Mouse (Mus musculus): ENCODE measurements at regions not wholly inside any gene's neighbourhood (a gene's known extent, or its start where the extent isn't known, plus 50 kb on each side); places are given as distances from the start of the nearest gene placed in this dataset.

DNA sequence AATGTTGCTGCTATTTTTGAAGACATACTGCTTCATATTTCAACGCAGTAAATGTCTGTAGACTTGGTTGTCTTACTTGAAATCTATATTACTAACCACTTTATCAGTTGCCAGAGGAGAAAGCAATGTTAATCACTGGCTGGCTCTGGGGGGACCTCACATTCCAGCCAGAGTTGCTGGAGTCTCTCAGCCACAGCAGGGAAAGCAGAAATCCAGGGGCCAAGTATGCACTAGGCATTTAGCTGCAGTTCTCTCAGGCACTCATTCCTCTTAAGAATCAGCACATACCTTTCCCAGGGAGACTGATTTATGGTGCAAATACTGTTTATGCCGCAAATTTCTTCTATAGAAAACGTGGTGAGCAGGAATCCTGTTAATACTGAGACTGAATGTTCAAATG, 933.6 kb upstream of the Lcorl start:
- DNase-seq, result no peak

DNA sequence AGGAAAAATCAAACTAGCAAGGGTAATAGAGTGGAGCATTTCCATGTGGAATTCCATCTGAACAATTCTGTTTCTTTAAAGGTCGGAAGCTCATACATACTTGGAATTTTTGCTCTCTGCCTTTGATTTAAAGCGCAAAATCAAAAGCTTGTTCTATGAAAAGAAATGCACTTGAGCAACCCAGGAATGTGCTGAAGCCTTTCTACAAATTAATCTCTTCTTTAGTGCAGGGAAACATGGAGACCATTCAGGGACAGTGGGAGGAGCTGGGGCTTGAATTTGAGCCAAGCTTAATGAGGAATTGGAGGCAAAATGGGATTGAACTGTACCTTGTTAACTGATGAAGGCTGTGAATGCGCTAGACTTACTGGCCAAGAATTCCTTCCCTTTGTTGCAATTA, 933.1 kb upstream of the Lcorl start:
- no peak for DNase-seq

DNA sequence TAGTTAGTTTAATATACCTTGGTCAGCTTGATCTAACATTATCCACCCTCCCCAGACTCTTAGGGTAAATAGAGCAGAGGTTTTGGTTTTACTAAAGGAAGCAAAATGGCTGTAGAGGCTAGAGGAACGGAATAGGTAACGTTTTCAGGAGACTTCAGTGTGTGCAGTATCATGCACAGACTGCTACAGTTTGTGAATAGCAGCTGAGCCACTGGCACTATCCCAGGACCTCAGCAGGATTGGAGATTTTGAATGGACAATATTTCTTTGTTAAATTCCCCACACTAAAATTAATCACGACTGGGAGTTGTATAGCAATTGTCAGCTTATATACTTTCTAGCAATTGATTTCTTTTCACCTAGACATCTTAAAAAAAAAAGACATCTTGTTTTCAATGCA, 929.7 kb upstream of the Lcorl start:
- no peak for DNase-seq

DNA sequence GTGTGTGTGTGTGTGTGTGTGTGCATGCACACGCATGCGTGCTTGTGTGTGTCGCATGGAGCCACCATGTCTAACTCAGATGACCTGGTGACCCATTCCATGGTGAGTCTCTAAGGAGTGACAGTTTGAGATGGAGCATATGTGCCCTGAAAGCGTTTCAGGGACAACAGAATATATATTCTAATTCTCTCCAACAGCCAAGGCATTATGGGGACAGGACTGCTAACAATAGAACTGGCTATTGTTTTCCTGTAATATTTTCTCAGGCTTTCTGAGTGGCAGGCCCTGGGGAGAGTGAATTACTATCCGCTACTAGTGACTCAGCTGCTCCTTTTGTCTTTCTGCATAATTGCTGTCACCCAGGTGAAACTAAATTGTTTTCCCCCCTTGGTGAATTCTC, 898.7 kb upstream of the Lcorl start:
- no peak for DNase-seq

DNA sequence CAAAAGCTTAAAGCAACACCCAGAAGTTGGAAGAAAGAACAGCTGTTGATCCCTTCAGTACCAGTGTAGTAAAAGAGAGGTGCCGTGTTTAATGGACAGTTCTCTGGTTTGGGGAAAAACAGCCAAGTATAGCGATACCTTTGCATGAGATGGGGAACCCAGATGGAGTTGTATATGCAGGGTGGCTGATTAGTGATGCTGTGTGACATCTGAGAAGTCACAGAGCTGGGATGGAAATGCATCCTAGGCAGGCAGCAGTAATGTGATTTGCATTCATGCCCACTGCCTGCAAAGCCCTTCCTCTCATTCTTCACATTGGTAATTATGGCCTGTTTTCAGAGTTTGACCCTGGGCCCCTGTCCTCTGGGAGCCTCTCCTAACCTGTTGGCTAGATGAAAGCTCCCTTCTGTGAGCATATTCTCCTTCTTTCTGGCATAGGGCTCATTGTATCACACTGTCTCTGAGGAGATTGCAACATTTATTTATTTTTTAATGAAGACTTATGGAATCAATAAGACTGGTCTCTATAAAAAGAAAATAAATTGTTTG, 882.7 kb upstream of the Lcorl start:
- no peak for DNase-seq

DNA sequence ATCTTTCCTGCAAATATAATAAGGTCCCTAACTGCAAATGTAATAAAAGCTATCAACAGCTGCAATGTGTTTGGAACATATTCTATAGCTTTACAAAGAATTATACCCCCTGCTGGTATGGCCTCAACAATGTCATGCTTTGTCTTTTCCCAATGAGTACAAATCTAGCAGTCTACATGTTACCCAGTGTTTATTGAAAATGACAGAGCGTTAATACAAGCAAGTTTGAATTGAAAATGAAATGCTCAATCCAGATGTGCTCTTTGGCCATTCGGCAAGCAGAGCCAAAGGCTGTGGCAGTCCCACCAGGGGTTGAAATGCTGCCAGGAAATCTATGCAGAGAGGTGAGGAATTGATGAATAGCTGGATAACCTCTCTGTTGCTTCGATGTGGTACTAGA, 875.1 kb upstream of the Lcorl start:
- no peak for DNase-seq

DNA sequence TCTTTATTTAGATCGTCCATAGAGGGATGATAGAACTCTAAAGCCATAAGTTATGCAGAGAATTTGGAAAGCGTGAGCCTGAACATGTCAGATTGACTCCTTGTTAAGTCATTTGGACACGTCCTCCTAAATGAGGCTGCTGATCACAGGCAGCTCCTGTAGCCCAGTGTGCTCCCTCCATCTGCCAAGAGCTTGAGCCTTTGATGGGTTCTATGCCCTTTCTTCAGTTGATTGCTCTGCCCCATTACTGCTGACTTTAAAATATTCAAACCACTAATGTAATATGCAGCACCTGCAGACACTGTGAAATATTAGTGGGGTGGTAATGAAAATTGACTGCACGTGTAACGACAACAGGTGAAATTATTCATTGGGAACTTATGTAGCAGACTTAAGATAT, 874.6 kb upstream of the Lcorl start:
- no peak for DNase-seq

DNA sequence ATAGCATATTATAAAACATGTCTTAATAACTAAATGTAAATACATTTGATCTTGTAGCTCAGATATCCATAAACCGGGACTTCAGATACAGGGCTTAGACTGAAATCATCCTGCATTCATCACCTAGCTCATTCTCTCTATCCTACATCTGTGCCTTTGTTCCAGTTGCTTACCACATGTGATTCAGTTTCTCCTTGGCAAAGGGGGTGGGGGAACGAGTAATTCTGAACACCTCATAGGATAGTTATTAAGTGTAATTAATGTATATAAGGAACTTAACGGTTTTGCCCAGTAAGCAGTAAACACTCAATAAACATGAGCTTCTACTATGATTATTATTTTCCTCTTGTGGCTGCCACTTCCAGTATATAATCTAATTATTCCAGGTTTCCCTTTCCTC, 873.9 kb upstream of the Lcorl start:
- no peak for DNase-seq

DNA sequence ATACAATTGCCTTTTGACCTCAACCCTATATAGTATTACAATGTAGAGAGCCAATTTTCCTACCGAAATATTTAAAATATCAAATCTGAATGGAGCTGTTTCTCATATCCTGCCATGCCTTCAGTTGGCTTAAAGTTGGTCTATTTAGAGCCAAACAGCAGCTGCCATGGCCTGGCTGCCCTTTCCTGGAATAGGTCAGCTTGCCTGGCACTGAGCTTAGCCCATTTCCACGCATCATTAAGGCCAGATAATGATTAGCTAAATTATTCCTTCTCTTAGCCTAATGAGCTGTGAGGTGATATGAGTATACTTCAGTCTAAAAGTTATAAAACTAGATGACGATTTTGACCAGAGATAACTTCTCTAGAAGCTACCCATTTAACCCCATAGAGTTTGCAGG, 852.2 kb upstream of the Lcorl start:
- DNase-seq, result no peak

DNA sequence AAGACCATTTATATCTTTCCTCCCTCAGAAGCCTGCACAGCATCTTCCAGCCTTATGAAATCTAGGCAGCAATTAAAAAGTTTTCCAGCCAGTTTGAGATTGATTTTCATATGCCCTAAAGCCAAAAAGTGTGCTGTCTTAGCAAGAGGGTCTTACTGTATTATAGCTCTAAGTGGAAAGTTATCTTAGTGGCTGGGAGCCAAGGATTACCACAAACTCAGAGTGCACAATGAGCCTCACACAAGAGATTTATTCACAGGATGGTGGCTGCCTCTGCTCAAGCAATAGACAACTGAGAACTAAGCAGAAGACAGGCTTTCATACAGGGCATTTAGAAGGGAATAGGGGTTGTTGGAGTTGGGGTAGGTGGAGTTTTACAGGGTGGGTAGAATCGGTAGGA, 850.4 kb upstream of the Lcorl start:
- no peak for DNase-seq

DNA sequence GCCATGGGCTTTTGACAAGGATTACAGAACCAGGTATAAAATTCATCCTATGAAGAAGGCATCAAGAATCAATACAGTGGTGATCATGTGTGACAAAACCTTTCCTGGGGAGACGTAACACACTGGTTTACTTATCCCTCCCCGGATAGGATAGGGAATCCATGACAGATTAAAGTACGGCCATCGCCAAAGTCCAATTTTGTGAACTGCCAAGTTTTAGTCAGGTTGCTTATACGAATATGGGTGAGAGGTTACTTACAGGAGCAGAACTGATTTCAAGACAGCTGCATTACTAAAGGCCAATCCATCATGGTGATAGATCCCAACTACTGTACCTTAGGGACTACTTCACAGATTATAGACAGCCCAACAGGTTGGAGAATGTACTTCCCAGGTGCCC, 849.6 kb upstream of the Lcorl start:
- no peak for DNase-seq

DNA sequence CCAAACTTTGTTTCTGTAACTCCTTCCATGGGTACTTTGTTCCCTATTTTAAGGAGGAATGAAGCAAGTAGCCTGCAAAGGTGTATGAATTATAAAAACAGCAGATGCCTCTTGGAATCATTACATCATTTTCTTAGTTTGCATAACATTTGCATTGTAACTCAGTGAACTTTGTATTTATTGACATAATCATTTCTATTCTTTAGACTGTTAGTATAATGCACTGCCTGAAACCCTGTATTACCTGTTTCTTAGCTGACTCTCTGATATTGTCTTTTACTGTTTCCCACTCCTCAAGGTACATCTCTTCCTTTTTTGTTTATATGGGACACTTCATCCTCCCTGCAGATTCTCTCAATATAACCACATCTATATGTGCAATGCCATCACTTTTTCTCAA, 820.6 kb upstream of the Lcorl start:
- no peak for DNase-seq

DNA sequence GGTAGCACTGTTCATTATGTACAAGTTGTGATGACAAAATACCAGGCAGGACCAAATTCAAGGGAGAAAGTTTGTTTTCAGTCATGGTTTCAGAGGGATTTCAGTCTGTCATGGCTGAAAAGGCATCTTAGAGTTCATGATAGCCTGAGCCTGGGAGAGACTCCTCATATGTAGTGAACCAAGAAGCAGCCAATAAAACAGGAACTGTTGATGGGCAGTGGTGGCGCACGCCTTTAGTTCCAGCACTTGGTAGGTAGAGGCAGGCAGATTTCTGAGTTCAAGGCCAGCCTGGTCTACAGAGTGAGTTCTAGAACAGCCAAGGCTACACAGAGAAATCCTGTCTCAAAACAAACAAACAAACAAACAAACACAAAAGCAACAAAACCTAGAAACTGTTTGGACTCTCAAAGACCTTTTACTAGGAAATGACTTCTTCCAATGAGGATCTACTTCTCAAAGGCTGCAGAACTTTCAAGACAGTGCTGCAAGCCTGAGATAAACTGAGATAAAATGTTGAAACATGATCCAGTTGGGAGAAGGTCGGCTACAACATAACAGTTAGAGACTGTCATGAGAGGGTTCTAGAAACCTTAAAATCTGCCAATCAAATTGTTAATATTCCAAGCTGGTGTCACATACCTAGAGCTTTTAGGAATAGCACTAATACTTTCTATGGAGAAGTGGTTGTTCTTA, 817.5 kb upstream of the Lcorl start:
- no peak for DNase-seq

DNA sequence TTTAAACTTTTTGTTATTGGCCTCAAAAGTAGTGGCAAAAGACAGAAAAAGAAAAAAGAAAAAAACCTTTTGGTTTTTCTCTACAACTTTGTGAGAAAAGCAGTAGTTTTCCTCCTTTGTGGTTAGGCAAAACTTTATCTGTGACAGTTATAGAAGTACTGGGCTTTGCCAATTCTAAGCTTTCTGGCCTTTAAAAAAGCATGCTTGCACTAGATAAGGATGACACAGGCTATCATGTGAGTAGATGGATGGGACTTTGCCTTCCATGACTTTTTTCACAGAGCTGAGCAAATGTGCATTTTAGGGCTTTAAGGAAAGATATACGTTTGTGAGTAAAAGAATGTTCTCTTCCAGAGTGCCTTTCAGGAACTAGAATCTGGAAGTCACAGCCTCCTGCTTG, 816.0 kb upstream of the Lcorl start:
- DNase-seq, result no peak

DNA sequence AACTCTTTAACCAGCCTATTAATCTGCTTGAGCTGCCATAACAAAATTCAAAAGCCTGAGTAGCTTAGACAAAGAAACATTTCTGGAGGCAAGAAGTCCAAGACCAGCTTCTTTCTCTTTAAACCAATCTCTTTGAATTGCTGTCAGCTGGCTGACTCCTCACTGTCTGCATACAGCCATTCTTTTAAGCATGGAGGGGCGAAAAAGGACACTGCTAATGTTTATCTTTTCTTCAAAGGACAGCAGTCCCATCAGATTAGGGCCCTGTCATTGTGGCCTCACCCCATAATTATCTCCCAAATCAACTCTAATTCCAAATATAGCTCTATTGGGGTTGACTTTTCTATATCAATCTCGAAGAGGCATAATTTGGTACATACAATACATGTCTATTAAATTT, 813.1 kb upstream of the Lcorl start:
- DNase-seq, result no peak

DNA sequence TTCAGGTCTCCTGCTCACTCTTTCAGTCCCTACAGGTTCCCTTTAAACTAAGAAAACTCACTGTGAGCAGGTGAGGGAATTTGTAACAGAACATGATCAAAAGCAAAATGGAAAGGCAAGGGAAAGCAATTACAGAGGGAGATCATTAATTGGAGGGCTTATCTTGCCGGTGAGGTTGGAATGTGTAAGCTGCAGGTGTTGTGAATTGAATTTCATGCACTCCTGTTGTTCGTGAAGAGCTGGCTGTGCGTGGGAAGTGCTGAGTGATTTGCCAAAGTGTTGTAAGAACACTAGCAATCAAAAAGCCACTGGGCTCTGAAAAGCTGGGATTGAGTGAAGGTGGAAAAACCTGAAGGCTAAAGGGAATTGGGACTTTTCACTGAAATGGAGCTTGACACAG, 808.8 kb upstream of the Lcorl start:
- no peak for DNase-seq

DNA sequence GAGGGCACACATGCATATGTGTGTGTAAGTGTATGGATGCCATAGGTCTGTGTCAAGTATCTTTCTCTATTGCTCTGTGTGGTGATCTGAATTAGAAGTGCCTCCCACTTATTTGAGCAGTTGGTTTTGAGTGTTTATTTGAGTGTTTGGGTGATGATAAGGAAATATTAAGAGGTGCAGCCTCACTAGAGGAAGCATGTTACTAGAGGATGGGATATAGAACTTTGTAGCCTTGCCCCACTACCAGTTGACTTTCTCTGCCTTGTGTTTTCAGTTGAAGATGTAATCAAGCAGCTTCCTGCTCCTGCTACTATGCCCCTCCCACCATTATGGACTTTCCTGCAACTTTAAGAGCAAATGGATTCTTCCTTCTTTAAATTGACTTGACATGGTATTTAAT, 799.6 kb upstream of the Lcorl start:
- no peak for DNase-seq

DNA sequence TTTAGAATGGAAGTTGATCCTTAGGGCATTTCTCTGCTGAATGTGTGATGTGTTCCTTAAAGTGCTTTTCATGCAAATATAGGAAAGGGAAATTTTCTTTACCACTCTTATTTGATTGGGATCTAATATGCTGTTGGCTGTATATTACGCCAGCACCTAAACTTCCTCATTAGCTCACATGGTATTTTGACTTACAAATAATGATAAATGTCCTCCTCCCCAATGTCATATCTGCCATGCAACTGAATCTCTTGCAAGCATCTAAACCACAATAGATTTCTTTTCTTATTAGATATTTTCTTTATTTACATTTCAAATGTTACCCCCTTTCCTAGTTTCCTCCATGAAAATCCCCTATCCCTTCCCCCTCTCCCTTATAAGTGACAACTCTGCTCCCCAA, 796.8 kb upstream of the Lcorl start:
- no peak for DNase-seq

DNA sequence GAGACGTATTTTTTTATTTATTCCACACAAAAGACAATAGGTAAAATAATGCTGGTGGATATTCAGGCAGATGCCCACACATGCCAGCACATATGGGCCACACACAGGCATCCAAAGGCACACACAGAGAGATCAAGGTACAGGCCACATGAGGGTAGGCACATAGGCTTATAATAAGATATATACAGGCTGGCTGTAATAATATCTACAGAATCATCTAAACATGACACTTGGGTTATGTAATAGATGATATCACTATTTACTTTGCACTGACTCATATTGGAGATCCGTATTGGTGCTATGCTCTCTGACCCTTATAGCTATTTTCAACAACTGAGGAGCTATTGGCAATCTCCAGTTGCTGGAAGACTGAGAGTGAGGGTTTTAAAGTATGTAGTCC, 785.6 kb upstream of the Lcorl start:
- no peak for DNase-seq

DNA sequence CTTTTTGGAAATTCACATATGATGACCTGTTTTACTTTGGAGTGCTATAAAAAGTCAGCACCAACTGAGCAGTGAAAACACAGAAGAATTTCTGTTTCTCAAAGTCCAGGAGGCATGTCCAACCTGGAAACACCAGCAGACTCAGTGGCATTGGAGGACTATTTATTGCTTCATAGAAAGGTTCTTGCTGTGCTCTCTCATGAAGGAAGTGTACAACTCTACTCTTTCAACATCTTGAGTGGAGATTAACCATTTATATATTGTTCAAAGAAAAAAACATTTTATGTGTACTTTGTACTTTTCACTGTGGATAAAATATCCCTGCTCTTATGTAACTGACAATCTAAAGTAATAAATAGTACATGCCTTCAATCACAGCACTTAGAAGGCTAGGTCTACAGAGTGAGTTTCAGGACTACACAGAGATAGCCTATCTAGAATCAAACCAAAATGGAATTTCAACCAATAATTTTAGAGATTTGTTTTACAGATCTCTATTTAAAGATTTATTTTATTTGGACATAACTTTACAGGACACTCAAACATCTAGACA, 777.8 kb upstream of the Lcorl start:
- DNase-seq, result no peak
